Mouse (Mus musculus) right cerebral cortex, postnatal 25 days (tissue): ENCODE data around the gene Zcchc3.
"Not testable (repeated sequence)": the region's sequence is repeated elsewhere in the genome, so short reads cannot be mapped to it uniquely, and the experiment has no call there.

Experiments
- DNase-seq: peaks from one replicate; pipeline ENCODE4 v3.0.0; 2022

Zcchc3 gene

DNA sequence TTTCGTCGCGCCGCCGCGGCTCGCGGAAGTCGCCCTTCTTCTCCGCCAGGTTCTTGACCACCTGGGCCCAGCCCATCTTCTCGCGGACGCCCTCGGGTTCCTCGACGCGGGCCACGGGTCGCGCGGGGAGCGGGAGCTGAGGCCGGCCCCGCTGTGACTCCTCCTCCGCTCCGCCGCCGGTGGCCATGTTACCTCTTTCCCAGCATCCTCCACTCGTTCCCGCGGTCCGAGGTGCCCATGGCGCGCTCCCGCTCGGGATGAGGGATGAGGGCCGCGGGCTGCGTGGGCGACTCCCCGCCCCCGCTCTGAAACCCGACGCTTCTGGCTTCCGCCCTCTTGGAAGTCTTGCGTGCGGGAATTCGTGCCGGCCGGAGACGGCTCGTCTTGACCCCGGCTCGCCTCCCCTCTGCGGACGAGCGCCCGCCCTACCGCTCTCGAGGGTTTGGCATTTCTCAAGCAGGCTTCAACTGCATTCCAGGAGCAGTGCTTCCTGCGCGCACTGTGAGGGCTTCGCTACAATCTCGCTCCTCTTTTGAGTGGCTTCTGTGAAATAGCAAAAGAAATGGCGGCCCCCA is at the start of gene Zcchc3:
Gene Zcchc3, minus strand, starts transcription at position 437 of the 575 bp plus-strand sequence.
- DNase-seq, result peak; percentile 89

DNA sequence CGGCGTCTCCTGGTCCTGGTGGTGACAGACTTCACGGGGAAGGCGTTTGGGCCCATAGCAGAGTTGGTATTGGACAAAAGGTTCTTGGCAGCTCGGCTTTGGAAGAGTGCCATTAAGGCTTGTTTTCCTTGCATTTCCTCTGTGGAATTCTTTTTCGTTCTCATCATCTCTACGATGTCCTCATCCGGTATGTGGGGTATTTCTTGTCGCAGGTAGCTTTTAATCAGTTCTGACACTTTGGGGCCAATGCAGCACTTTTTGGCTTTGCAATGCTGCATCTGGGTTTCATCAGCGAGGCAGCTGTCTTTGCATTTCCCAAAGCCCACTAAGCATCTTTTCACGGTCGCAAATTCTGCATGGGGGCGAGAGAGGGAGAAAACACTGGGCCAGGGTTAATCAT is 44.4 kb upstream of the Zcchc3 start:
- DNase-seq, result no peak

DNA sequence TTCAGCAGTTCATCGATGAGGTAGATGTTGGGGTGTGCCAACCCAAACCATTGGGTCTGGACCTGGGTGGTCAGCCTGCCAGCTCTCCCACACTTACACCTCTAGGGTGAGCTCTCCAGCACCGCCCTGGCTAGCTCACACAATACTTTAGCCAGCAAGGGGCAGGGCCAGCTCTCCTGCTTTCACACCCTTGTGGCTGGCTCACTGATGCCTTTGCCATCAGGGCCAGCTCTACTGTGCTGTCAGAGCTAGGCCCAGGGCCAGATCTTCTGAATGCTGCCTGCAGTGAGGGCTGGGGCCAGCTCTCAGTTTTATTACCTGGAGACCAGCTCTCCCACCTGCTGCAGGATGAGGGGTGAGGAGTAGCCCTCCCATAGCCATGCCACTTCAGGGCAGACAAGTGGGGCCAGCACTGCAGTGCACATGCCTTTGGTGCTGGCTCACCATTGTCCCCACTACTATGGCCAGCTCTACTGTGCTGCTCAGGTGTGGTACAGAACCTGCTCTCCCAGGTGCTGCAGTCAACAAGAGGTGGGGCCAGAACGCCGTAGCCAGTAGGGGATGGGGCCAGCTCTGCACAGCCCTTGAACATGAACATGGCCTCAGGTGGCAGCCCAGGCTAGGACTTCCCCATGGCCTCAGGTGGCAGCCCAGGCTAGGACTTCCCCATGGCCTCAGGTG is 37.4 kb upstream of the Zcchc3 start:
- no peak for DNase-seq

DNA sequence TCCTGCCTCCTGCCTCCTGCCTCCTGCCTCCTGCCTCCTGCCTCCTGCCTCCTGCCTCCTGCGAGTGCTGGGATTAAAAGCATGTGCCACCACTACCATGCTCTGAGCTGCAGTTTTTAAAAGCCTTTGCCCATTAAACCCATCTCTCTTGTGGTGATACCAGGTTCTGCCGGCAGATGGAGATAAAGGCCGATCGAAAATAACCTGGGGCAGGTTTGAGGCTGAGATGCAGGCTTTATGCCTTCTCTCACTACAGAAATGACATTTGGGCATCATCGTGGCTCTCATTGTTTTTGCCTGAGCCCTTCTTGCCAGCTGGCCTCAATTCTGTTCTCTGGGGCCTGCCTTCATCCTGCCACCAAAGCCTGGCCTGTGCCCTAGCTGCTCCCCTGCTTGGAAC is 35.4 kb upstream of the Zcchc3 start:
- DNase-seq, result peak; percentile 52

DNA sequence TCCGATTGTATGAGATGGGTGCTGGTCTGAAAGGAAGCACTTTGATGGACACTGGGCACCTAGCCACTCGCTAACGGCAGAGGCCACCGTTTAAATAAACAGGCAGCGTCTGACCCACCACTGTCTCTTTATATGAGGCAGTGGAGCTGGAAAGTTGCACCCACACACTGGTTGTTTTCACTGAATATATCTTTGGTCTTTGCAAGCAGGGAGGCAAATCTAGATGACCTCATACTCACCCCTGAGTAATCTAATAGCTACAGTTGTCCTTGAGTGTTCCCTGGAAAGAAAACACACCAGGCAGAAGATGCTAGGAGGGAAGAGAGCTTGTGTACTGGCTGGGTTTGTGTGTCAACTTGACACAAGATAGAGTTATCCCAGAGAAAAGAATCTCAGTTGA is 32.6 kb upstream of the Zcchc3 start:
- DNase-seq, result no peak

DNA sequence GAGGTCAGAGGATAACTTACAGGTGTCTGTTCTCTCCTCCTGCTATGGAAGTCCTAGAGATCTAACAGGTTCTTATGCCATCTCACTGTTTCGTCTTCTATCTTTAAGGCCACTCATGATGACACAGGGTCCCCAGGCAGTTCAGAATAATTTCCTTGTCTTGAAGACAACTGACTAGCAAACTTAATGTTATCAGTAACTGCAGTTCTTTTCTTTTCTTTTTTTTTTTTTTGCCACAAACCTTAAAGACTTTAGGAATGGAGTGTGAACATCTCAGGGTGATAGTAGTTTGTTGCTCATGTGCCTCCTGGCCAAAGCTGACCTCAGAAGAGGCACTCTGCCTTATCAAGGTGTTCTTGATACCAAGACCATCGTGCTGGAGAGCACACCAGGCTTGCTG is 31.8 kb upstream of the Zcchc3 start:
- no peak for DNase-seq

DNA sequence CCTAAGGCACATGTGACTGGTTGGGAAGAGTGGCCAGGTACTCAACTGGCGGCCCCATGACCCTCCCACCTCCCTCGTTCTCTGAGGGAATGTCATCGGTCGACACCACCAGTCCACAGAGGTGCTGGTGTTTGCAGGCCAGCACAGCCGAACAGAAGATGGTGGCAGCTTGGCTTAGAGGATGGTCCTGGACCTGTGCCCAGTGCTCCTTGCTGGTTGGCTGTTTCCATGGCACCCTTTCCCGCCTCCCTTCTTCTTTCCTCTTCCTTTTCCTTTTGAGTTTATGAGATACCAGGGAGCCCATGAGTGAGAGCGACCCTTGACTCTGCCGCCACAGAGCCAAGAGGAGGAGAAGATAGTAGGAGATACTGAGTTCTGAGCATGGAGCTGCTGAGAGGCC is 28.5 kb upstream of the Zcchc3 start:
- peak; percentile 19 for DNase-seq

DNA sequence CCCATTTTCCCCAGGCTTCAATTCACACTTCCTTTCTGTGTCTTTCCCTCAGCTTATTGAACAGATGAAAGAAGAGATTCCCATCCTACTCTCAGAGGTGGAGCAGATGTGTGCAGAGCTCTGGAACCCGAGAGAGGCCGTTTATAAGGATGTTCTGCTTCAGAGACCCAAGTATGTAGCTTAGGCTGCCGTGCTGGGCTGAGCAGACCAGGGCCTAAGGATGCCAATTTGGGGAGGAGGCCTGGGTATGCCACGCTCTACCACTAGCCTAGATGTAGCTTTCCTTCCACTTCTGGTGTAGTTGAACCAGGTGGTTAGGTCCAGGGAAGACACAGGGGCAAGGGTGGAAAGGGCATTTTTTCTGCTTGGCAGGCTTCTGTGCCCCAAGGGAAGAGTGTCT is 27.5 kb upstream of the Zcchc3 start:
- no peak for DNase-seq

DNA sequence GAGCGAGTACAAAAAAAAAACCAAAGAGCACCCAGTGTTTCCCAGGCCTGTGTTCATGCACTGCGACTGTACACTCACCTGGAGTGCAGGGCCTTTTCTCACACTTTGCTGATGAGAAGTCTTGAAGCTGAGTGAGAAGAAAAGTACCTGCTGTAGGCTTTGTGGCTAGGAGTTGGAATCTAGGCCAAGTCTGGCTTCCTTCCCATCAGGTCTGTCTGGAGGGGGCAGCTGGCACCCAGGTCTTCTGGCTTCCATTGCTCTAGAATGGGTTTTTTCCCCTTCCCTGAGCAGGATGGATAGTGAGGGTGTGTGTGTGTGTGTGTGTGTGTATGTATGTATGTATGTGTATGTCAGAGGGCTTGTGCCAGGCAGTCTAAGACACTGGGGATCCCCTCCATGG is 25.0 kb upstream of the Zcchc3 start:
- no peak for DNase-seq

DNA sequence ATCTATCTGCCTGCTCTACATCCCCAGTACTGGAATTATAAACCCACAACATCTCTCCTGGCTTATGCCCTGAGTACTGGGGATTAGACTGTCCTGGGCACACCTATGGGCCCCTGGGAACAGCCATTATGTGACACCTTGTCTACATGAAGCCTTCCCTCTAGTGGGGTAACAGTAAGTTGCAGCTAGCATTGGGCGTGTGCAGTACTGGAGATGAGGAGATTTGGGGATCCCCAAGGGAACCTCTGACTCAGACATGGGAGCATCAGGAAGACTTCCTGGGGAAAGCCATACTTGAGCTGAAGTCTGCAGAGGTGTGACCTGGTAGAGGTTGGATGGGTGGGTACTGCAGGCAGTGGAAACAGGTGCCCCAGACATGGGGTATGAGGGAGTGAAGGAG is 24.1 kb upstream of the Zcchc3 start:
- no peak for DNase-seq

DNA sequence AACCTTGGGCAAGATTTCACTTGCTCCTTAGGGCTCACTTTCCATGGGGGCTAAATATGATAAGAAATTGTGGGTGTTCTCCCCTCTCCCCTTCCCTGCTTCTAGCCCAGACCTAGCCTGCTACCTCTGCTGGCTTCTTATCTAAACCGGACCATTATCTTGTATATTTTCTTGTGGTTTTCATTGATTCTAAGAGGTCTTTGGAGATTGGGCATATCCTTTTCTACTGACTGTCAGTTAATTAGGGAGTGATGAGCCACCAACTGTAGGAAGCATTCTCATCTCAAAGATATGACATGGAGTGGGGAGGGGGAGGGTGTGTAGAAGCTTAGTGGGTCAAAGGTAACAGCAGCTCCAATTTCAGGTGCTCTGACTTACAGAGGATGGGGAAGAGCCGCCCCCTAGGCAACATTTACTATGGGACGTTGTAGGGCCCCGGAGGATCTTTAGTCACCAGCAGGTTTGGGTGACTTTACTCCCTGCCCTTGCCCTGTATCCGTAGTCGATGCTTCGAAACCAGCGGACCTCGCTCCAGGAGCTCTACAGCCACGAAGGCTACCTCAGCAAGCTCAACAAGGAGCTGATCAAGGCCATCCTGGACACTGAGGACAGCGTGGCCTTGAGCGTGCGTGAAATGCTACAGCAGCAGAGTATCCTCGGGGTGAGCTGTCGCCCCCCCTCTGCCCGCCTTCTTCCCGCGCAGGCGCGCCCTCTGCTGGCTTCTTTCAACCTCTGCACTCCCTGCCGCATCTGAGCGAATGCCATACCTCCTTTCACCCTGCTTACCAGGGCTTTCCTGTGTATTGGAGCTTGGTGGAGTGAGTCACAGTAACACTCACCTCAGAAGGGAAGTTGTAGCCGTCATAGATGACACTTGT is 22.4 kb upstream of the Zcchc3 start:
- DNase-seq, result peak; percentile 85

DNA sequence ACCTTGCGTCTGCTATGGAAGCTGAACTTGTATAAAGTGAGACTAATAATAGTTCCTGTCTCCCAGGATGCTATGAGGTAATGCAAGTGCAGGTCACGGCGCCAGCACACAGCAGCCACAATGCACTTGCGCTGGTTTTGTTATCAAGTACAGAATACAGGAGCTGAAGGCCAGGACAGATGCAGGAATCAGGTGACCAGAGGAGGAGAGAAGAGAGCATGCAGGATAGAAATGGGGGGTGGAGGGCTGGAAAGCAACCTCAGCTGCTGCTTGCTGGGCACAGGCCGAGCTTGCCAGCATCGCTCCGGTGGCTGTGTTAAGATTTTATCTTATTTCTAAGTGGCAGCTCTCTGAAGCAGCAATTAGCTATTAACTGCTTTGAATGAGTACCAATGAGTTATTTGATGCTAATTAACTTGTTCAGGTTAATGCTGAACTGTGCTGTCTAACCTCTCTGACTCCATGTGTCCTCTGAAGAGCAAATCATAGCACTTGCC is 21.6 kb upstream of the Zcchc3 start:
- DNase-seq, result no peak

DNA sequence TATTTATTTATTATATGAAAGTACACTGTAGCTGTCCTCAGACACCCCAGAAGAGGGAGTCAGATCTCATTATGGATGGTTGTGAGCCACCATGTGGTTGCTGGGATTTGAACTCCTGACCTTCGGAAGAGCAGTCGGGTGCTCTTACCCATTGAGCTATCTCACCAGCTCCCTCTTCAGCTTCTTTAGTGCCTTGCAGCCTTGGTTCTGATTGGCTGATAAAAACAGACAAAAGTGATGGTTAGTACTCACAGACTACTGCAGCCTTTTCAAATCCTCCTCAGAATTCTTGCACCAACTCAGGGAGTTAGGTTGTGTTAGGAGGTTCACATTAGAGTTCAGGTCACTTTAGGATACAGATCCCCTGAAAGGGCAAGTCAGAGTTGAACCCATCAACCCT is 13.7 kb upstream of the Zcchc3 start:
- not testable (repeated sequence) for DNase-seq

DNA sequence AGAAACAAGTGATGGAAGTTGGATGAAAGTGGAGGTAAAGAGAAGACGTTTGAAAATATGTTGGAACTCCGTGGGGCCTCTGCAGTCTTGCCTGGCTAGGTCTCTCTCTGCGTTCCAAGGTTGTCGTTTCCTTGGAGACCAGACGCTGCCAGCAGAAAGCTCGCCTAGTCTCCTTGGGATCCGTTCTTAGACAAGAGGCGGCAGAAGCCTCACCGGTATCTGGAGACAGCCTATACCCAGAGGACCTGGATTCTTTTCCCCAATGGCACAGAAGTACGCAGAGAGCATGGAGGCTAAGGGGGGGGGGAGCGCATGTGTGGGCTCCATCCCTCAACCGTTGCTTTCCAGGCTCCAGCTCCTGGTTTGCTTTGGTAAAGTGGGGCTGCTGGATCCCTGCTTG is 12.7 kb upstream of the Zcchc3 start:
- DNase-seq, result peak; percentile 39

DNA sequence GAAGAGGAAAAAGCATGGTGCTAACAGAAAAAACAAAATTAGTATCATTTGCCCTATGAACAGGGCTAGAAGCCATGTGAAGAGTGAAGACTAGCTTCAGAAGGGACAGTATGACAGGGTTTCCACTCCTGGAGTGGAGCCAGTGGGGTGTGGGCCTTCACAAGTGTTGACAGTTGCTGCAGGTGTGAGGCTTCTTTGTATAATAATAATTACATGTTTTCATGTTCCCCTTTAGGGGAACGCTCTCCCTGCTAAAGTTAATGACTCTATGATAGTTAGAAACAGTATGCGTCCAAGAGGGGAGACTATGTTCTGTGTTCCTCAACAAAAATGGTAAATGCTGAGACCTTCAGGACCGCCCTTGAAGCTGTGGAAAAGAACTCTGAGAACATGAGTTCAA is 959 bp upstream of the Zcchc3 start:
- DNase-seq, result no peak

DNA sequence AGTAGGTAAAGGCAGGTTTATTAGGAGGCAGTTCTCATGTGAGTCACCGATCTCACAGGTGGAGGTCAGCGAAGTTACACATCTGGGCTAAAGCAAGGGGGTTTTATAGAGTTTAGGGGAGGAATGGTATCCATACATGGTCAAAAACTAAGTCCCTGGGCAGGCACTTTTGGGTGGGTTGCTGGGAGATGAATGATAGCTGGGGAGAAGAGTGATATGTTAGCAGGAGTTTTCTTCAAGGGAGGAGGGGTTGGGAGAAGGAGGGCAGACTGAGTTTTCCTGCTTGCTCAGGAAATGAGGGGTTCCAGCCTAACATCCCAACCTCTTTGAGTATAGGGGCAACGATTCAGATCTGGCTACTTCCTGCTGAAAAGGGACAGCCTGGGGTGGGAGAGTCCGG is 460 bp upstream of the Zcchc3 start, which contains the start of gene 6820408C15Rik:
Gene 6820408C15Rik, plus strand, starts transcription at position 301 of the 400 bp plus-strand sequence.
- no peak for DNase-seq

DNA sequence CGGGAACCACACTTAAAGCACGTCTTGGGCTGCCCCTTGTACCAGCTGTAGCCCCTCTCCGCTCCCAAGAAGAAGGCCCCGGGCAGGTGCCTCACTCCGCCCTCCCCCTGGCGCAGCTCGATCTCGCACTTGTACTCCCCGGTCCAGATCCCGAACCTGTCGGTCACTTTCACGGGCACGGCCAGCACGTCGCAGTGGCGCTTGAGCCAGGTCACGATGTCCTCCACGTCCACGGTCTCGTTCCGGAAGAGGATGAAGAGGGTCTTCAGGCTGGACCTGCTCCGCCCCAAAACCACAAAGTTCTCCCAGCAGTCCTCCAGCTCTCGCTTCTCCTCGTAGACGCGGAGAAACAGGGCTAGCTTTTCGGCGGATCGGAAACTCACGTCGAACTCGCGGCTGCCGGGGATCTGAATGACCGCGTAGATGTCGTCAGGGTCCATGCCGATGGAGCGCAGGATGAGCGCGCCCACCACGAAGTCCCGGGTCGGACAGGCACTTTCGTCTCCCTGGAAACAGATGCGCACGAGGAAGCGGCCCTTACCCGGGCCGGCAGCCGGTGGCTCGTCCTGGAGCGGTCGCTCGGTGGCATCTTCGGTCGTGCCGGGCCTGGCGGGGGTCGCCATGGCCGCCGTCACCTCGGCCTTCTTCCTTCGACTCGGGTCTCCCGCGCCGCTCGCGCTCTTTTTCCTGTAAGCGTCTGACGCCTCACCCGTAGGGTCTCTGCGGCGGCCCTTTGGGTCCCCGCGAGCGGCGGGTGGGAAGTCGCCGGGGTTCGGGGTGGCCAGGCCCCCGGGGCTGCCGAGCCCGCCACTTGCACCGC is 852 bp downstream of the Zcchc3 start:
- DNase-seq, result peak; percentile 43

DNA sequence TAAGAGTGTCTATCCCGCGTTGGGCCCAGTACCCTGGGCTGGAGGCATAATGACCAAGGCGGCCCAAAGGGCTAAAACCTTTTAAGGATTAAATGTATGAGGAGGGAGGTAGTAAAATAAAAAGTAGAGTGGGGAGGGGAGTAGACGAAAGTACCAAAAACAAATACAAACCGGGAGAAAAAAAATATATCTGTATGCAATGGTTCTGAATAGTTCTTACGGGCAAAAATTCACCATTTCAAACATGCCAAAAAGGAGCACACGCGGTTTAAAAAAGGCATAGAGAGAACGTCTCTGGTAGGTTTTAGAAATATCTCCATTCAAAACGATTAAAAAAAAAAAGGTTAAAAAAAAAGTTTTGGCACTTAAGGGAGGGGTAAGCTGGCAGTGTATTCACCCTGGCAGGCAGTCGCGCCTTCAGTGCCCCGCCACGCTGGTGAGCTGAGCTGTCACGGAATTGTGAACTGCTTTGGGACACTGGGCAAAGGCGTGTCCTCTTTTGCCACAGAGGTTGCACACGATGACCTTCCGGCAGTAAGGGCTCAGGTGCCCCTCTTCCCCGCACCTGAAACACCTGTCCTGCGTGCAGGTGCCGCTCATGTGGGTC is 1.6 kb downstream of the Zcchc3 start:
- no peak for DNase-seq

DNA sequence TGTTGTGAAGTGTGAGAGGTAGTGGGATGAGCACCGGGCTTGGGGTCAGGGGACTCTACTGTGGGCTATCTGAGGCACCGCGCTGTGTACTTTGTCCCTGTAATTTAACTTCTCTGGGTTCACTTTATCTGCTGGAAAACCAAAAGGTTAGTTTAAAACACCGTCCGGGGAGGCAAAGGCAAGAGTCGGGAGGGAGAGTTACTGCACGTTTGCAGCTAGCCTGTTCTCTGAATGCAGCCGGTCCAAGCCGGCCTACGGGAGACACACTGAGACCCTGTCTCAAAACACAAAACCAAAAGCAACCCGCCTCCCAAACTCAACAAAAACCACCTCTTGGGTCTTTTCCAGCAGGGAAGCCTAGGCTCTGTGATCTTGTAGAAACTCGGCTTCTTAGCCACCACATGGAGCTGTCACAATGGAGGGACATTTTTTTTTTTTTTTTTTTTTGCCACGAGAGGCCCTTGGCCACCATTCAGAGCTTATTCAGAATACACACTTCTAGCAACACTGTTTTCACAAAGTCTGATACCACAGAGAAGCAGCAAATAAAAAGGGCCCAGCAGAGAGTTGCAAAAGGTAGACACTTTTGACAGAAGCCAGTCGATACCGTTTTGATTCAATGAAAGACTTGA is 2.2 kb downstream of the Zcchc3 start:
- DNase-seq, result no peak

DNA sequence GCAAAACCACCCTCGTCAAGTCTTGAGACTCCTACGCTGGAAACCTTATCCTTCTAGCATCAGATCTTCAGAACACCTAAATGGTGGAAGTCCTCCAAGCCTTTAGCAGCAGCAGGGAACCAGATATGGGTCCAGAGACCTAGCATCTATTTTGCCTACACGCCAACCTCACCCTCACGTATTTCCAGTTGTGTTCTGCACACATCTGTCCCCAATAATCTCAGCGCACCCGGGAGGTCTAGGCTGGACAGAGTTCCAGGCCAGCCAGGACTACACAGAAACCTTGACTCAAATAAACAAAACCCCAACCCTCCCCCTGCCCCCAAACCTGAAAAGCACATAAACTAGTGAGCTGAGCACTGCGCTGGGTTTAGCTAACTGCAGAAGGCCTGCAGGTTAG is 3.4 kb downstream of the Zcchc3 start:
- no peak for DNase-seq

DNA sequence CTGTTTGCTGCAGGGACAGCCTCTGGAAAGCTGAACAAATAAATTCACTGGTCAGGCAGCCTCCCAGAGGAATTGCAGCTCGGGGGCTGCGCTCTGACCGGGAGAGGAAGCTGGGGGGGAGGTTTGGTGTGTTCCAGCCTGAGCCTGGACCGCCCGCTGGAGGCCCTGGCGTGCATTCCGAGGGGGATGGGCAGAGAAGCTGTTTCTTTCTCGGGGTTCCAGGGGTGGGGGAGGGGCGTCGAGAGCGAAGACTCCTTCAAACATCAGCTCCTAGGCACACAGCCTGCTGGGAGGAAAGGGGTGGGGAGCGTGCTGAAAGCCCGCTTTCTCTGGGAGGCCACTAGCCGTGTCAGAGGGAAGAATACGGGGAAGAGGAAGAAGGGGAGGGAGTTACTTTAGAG is 3.9 kb downstream of the Zcchc3 start:
- DNase-seq, result peak; percentile 67

DNA sequence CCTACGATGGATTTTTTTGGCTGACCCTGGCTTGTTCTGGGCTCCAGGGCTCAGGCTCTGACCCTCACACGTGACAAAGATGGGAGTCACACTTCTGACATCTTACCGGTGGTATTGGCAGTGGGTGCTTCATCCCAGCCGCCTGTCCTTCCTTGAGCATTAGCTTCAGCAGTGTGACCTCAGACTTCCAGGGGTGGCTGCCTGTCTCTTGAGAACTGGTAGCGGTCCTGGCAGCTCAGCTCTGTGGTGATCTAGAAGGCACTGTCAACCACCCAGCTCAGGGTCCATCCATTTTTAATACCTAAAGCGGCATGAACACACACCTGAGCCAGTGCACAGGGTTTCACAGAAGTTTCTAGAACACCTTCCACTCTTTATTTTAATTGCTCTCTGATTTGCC is 5.0 kb downstream of the Zcchc3 start:
- no peak for DNase-seq
